Mouse (Mus musculus): Measurements from ENCODE around the gene Adamtsl5. TPM values are rescaled to one million over a fixed set of nuclear protein-coding genes. Genes with fewer than 3 reads are reported as not detected.

Adamtsl5 gene
- polyA plus RNA-seq, 1 experiment from 2014 or later = 2.2 TPM

- no peak for ATAC-seq (ENCODE audit: insufficient read depth)
- WGBS (ENCODE audit: insufficient replicate concordance) = 7% methylated on average over 12 of the region's 12 CpGs
- Histone ChIP-seq H3K9me3 (replicated peaks) (no peaks in the 10 kb centered on the region), H3K27me3 (peaks cover 48% of the 10 kb centered on the region), H3K4me3 (replicated peaks) (no peak overlapping the region), H3K36me3 (replicated peaks) (no peaks in the 10 kb centered on the region), H3K9ac (no peak overlapping the region), H3K4me2 (no peak overlapping the region), H3K4me1 (replicated peaks) (peaks cover 6% of the 10 kb centered on the region; the same call in 1 of the 2 replicates), H3K27ac (replicated peaks) (no peak overlapping the region)
Measured at GRCm38 (mm10) chr10:80371411-80371966, 23.3 kb upstream of the Adamtsl5 start.

GRCm38 (mm10) chr10:80369995-80370747, 22.0 kb upstream of the Adamtsl5 start:
- H3K9ac ChIP-seq = no peak overlapping the region
- 70% methylated on average over 21 of the region's 21 CpGs for WGBS (ENCODE audit: insufficient replicate concordance)
- peaks cover 61% of the 10 kb centered on the region for H3K27me3 ChIP-seq
- no peaks in the 10 kb centered on the region for H3K9me3 ChIP-seq (replicated peaks)
- ATAC-seq (ENCODE audit: insufficient read depth) = no peak
- H3K4me3 ChIP-seq (replicated peaks) = no peak overlapping the region
- H3K36me3 ChIP-seq (replicated peaks) = no peaks in the 10 kb centered on the region
- H3K4me1 ChIP-seq (replicated peaks) = peaks cover 6% of the 10 kb centered on the region; the same call in 1 of the 2 replicates
- no peak overlapping the region for H3K27ac ChIP-seq (replicated peaks)
- no peak overlapping the region for H3K4me2 ChIP-seq

GRCm38 (mm10) chr10:80368392-80368791, 20.2 kb upstream of the Adamtsl5 start:
- no peak for ATAC-seq (ENCODE audit: insufficient read depth)
- Histone ChIP-seq H3K4me3 (replicated peaks) (no peak overlapping the region), H3K9ac (no peak overlapping the region), H3K9me3 (replicated peaks) (no peaks in the 10 kb centered on the region), H3K27ac (replicated peaks) (no peak overlapping the region), H3K36me3 (replicated peaks) (no peaks in the 10 kb centered on the region), H3K27me3 (peaks cover 78% of the 10 kb centered on the region), H3K4me1 (replicated peaks) (peaks cover 6% of the 10 kb centered on the region; the same call in 1 of the 2 replicates), H3K4me2 (no peak overlapping the region)
- 79% methylated on average over 6 of the region's 6 CpGs for WGBS (ENCODE audit: insufficient replicate concordance)

DNA sequence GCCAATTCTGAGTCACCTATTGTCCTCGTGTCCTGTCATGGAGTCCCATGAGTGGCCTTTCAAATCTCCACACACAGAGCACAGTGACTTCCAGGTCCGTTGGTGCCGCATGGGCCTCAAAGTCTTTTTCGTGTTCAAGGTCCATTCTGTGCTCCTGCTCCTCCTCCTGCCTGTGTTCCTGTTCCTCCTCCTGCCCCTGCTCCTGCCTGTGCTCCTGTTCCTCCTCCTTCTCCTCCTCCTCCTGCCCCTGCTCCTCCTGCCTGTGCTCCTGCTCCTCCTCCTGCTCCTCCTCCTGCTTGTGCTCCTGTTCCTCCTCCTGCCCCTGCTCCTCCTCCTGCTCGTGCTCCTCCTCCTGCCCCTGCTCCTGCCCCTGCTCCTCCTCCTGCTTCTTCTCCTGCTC, 19.7 kb upstream of the Adamtsl5 start:
- peaks cover 6% of the 10 kb centered on the region; the same call in 1 of the 2 replicates for H3K4me1 ChIP-seq (replicated peaks)
- H3K4me3 ChIP-seq (replicated peaks) = no peak overlapping the region
- 42% methylated on average over 5 of the region's 5 CpGs for WGBS (ENCODE audit: insufficient replicate concordance)
- no peak overlapping the region for H3K4me2 ChIP-seq
- no peaks in the 10 kb centered on the region for H3K9me3 ChIP-seq (replicated peaks)
- H3K27ac ChIP-seq (replicated peaks) = no peak overlapping the region
- H3K9ac ChIP-seq = no peak overlapping the region
- no peaks in the 10 kb centered on the region for H3K36me3 ChIP-seq (replicated peaks)
- H3K27me3 ChIP-seq = peaks cover 77% of the 10 kb centered on the region
- ATAC-seq (ENCODE audit: insufficient read depth) = no peak

GRCm38 (mm10) chr10:80365736-80366135, 17.5 kb upstream of the Adamtsl5 start:
- Histone ChIP-seq H3K27ac (replicated peaks) (no peak overlapping the region), H3K4me2 (no peak overlapping the region), H3K4me3 (replicated peaks) (no peak overlapping the region), H3K27me3 (peaks cover 76% of the 10 kb centered on the region), H3K4me1 (replicated peaks) (no peaks in the 10 kb centered on the region), H3K9me3 (replicated peaks) (no peaks in the 10 kb centered on the region), H3K36me3 (replicated peaks) (no peaks in the 10 kb centered on the region), H3K9ac (no peak overlapping the region)
- WGBS (ENCODE audit: insufficient replicate concordance) = 47% methylated on average over 6 of the region's 6 CpGs
- ATAC-seq (ENCODE audit: insufficient read depth) = no peak

DNA sequence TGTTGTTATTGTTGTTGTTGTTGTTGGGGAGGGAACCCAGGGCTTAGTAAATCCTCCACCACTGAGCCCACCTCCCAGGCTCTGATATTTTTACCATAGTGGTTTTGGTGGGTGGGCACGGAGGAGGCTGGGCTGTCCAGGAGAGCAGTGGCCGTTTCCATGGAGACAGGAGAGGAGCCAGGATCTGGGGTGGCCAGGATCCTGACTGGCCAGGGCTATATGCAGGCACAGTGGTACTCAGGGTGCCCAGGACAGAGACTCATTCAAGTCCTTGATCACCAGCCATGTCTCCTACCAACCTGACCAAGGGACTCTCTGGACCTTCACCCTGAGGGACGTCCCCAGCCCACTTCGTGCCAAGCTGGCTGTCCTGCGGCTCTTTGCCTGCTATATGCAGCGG, 15.5 kb upstream of the Adamtsl5 start:
- Histone ChIP-seq H3K27ac (replicated peaks) (no peak overlapping the region), H3K4me2 (no peak overlapping the region), H3K36me3 (replicated peaks) (no peaks in the 10 kb centered on the region), H3K9ac (no peak overlapping the region), H3K9me3 (replicated peaks) (no peaks in the 10 kb centered on the region), H3K27me3 (peaks cover 84% of the 10 kb centered on the region), H3K4me3 (replicated peaks) (no peak overlapping the region), H3K4me1 (replicated peaks) (no peaks in the 10 kb centered on the region)
- WGBS (ENCODE audit: insufficient replicate concordance) = 37% methylated on average over 6 of the region's 6 CpGs
- ATAC-seq (ENCODE audit: insufficient read depth) = no peak

- H3K9me3 ChIP-seq (replicated peaks) = no peaks in the 10 kb centered on the region
- no peak overlapping the region for H3K27ac ChIP-seq (replicated peaks)
- H3K4me1 ChIP-seq (replicated peaks) = peaks cover 13% of the 10 kb centered on the region
- peak overlapping the region; percentile 42 for H3K4me2 ChIP-seq
- H3K27me3 ChIP-seq = peaks cover 94% of the 10 kb centered on the region
- ATAC-seq (ENCODE audit: insufficient read depth) = no peak
- no peak overlapping the region for H3K9ac ChIP-seq
- WGBS (ENCODE audit: insufficient replicate concordance) = 9% methylated on average over 31 of the region's 31 CpGs
- H3K36me3 ChIP-seq (replicated peaks) = no peaks in the 10 kb centered on the region
- 0 out of 2 replicates have a peak overlapping the region, but pooled peaks have one; percentile 7 for H3K4me3 ChIP-seq (replicated peaks)
Measured at GRCm38 (mm10) chr10:80357994-80358639, 9.9 kb upstream of the Adamtsl5 start.

GRCm38 (mm10) chr10:80357336-80357735, 9.1 kb upstream of the Adamtsl5 start:
- H3K36me3 ChIP-seq (replicated peaks) = no peaks in the 10 kb centered on the region
- H3K27me3 ChIP-seq = peaks cover 94% of the 10 kb centered on the region
- no peaks in the 10 kb centered on the region for H3K9me3 ChIP-seq (replicated peaks)
- H3K4me1 ChIP-seq (replicated peaks) = peaks cover 17% of the 10 kb centered on the region
- ATAC-seq (ENCODE audit: insufficient read depth) = no peak
- H3K9ac ChIP-seq = no peak overlapping the region
- H3K4me3 ChIP-seq (replicated peaks) = no peak overlapping the region
- 31% methylated on average over 7 of the region's 7 CpGs for WGBS (ENCODE audit: insufficient replicate concordance)
- no peak overlapping the region for H3K27ac ChIP-seq (replicated peaks)
- H3K4me2 ChIP-seq = peak overlapping the region; percentile 42; the same call in 1 of the 2 replicates

GRCm38 (mm10) chr10:80356737-80357136, 8.5 kb upstream of the Adamtsl5 start:
- 3% methylated on average over 34 of the region's 34 CpGs for WGBS (ENCODE audit: insufficient replicate concordance)
- Histone ChIP-seq H3K27ac (replicated peaks) (no peak overlapping the region), H3K9ac (no peak overlapping the region), H3K27me3 (peaks cover 100% of the 10 kb centered on the region), H3K4me3 (replicated peaks) (no peak overlapping the region), H3K4me2 (peak overlapping the region; percentile 10; the same call in 1 of the 2 replicates), H3K9me3 (replicated peaks) (no peaks in the 10 kb centered on the region), H3K36me3 (replicated peaks) (no peaks in the 10 kb centered on the region), H3K4me1 (replicated peaks) (peaks cover 17% of the 10 kb centered on the region)
- no peak for ATAC-seq (ENCODE audit: insufficient read depth)

- H3K9ac ChIP-seq = no peak within 1 kb of the TSS
- H3K27me3 ChIP-seq = peaks cover 100% of the 10 kb centered on the region
- H3K4me1 ChIP-seq (replicated peaks) = peaks cover 21% of the 10 kb centered on the region
- WGBS (ENCODE audit: insufficient replicate concordance) = 2% methylated on average over 53 of the region's 53 CpGs
- no peaks in the 10 kb centered on the region for H3K9me3 ChIP-seq (replicated peaks)
- H3K27ac ChIP-seq (replicated peaks) = no peak within 1 kb of the TSS
- no peak within 1 kb of the TSS for H3K4me3 ChIP-seq (replicated peaks)
- H3K4me2 ChIP-seq = peak within 1 kb of the TSS; percentile 10
- no peaks in the 10 kb centered on the region for H3K36me3 ChIP-seq (replicated peaks)
- no peak for ATAC-seq (ENCODE audit: insufficient read depth)
Measured at GRCm38 (mm10) chr10:80356001-80356682, 7.9 kb upstream of the Adamtsl5 start, which contains the start of gene Plk5. Gene Plk5, plus strand, starts transcription at chr10:80356459.

- Histone ChIP-seq H3K36me3 (replicated peaks) (no peaks in the 10 kb centered on the region), H3K9me3 (replicated peaks) (no peaks in the 10 kb centered on the region), H3K27me3 (peaks cover 100% of the 10 kb centered on the region), H3K27ac (replicated peaks) (no peak overlapping the region), H3K9ac (no peak overlapping the region), H3K4me3 (replicated peaks) (no peak overlapping the region), H3K4me1 (replicated peaks) (peaks cover 27% of the 10 kb centered on the region), H3K4me2 (no peak overlapping the region)
- ATAC-seq (ENCODE audit: insufficient read depth) = no peak
- whole genome bisulfite sequencing (ENCODE audit: insufficient replicate concordance) = 9% methylated on average over 9 of the region's 9 CpGs
Measured at GRCm38 (mm10) chr10:80355431-80355830, 7.2 kb upstream of the Adamtsl5 start.
